24 mouse cellular contexts compared by ENCODE assay signal in the genomic region with DNA sequence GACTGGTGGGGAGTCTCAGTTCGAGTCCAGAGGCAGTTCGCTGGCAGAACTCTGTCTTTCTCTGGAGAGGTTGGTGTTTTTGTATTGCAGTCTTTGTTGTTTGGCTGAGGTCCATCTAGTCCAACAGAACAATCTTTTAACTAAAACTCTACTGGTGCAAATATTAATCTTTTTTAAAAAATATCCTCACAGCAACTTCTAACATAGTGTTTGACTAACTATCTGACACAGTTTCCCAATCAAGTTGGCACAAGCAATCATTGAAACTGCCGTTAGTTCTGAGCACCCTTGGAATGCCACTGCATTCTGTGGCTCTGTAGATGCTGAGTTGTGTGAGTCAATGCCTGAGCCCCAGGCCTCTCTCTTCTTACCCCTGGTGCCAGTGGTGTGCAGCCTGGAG.
"Had no signal": no experiment of that assay in that cellular context is flagged by ENCODE, and none has a peak within 500 bp of the region (broad histone marks: within the 10 kb centered on the region; RNA-seq: fewer than 3 reads in every experiment).

No protein-coding gene starts in this region.

- ATAC-seq: hindbrain, embryonic 16.5 days; inflammation-experienced regulatory T-cells, adult 6 months; intestine, embryonic 15.5 days; intestine, postnatal 0 days; liver, postnatal 0 days had no signal

- H3K9ac ChIP-seq: heart, embryonic 12.5 days; hindbrain, embryonic 12.5 days; hindbrain, embryonic 14.5 days; intestine, embryonic 15.5 days; limb, embryonic 12.5 days; liver, embryonic 13.5 days; liver, embryonic 15.5 days; liver, postnatal 0 days had no signal

- H3K4me3 ChIP-seq: gastrocnemius, adult 2 months; heart, embryonic 10.5 days; heart, embryonic 12.5 days; hindbrain, embryonic 10.5 days; hindbrain, embryonic 12.5 days; intestine, embryonic 15.5 days; layer of hippocampus, adult 2 months; left cerebral cortex, adult 2 months; limb, embryonic 10.5 days; limb, embryonic 12.5 days; liver, embryonic 13.5 days; liver, embryonic 15.5 days had no signal

- H3K9me3 ChIP-seq: heart, embryonic 10.5 days; heart, embryonic 12.5 days; hindbrain, embryonic 10.5 days; hindbrain, embryonic 12.5 days; intestine, embryonic 15.5 days; limb, embryonic 10.5 days; limb, embryonic 12.5 days; liver, embryonic 13.5 days; liver, embryonic 15.5 days had no signal

- H3K27me3 ChIP-seq: heart, embryonic 12.5 days; hindbrain, embryonic 12.5 days; intestine, embryonic 15.5 days; limb, embryonic 12.5 days; liver, embryonic 13.5 days; liver, embryonic 15.5 days had no signal

- H3K36me3 ChIP-seq: intestine, embryonic 15.5 days; liver, embryonic 13.5 days had no signal

- H3K4me2 ChIP-seq: heart, embryonic 12.5 days; hindbrain, embryonic 12.5 days; hindbrain, embryonic 14.5 days; intestine, embryonic 15.5 days; limb, embryonic 12.5 days; liver, embryonic 11.5 days; liver, embryonic 13.5 days; liver, embryonic 15.5 days had no signal

- H3K4me1 ChIP-seq: hindbrain, embryonic 10.5 days; hindbrain, embryonic 12.5 days; intestine, embryonic 15.5 days; liver, embryonic 13.5 days; liver, embryonic 15.5 days had no signal

- H3K27ac ChIP-seq: gastrocnemius, adult 2 months; heart, embryonic 10.5 days; hindbrain, embryonic 10.5 days; hindbrain, embryonic 12.5 days; hindbrain, embryonic 14.5 days; intestine, embryonic 15.5 days; left cerebral cortex, adult 2 months; limb, embryonic 10.5 days; limb, embryonic 12.5 days; liver, embryonic 13.5 days; liver, embryonic 15.5 days had no signal

- DNase-seq: gastrocnemius, adult 2 months; gastrocnemius, postnatal 10 days; gastrocnemius, postnatal 25 days; heart, adult 18-20 months; heart, postnatal 10 days; heart, postnatal 4 days; kidney, adult 8-10 months; liver, embryonic 13.5 days; liver, postnatal 0 days had no signal
